Mouse (Mus musculus): ENCODE measurements around the gene Arih2.
"Not testable (repeated sequence)": the region's sequence is repeated elsewhere in the genome, so short reads cannot be mapped to it uniquely, and the experiment has no call there.

The Arih2 gene

GRCm38 (mm10) chr9:108649561-108650440 is 615 bp upstream of the Arih2 start:
- no peak for DNase-seq (ENCODE audit: low spot score)

- no peak for DNase-seq (ENCODE audit: low spot score)
Measured at GRCm38 (mm10) chr9:108648166-108648565, 1.0 kb downstream of the Arih2 start.

GRCm38 (mm10) chr9:108639825-108640224 is 9.4 kb downstream of the Arih2 start:
- no peak for DNase-seq (ENCODE audit: low spot score)

- DNase-seq (ENCODE audit: low spot score) = no peak
Measured at GRCm38 (mm10) chr9:108635415-108635814, 13.8 kb downstream of the Arih2 start.

- no peak for DNase-seq (ENCODE audit: low spot score)
Measured at GRCm38 (mm10) chr9:108633846-108634245, 15.3 kb downstream of the Arih2 start.

GRCm38 (mm10) chr9:108632375-108632774 is 16.8 kb downstream of the Arih2 start:
- no peak for DNase-seq (ENCODE audit: low spot score)

- no peak for DNase-seq (ENCODE audit: low spot score)
Measured at GRCm38 (mm10) chr9:108631631-108632256, 17.4 kb downstream of the Arih2 start.

GRCm38 (mm10) chr9:108630683-108631082 is 18.5 kb downstream of the Arih2 start:
- DNase-seq (ENCODE audit: low spot score) = no peak

GRCm38 (mm10) chr9:108628141-108628540 is 21.0 kb downstream of the Arih2 start:
- no peak for DNase-seq (ENCODE audit: low spot score)

- DNase-seq (ENCODE audit: low spot score) = no peak
Measured at GRCm38 (mm10) chr9:108626498-108626897, 22.7 kb downstream of the Arih2 start.

GRCm38 (mm10) chr9:108617301-108617700 is 31.9 kb downstream of the Arih2 start:
- DNase-seq (ENCODE audit: low spot score) = no peak

GRCm38 (mm10) chr9:108611488-108611887 is 37.7 kb downstream of the Arih2 start:
- no peak for DNase-seq (ENCODE audit: low spot score)

GRCm38 (mm10) chr9:108608889-108609288 is 40.3 kb downstream of the Arih2 start:
- DNase-seq (ENCODE audit: low spot score) = no peak

- DNase-seq (ENCODE audit: low spot score) = not testable (repeated sequence)
Measured at GRCm38 (mm10) chr9:108607929-108608328, 41.3 kb downstream of the Arih2 start.

- DNase-seq (ENCODE audit: low spot score) = no peak
Measured at GRCm38 (mm10) chr9:108601986-108602385, 47.2 kb downstream of the Arih2 start.

GRCm38 (mm10) chr9:108600011-108600410 is 49.2 kb downstream of the Arih2 start:
- DNase-seq (ENCODE audit: low spot score) = no peak

- DNase-seq (ENCODE audit: low spot score) = no peak
Measured at GRCm38 (mm10) chr9:108599021-108599566, 50.1 kb downstream of the Arih2 start.

GRCm38 (mm10) chr9:108596998-108597764 is 52.0 kb downstream of the Arih2 start, which contains the start of gene P4htm:
Gene P4htm (minus strand): TSS chr9:108597667.
- peak; percentile 56 for DNase-seq (ENCODE audit: low spot score)

- no peak for DNase-seq (ENCODE audit: low spot score)
Measured at GRCm38 (mm10) chr9:108594354-108594753, 54.8 kb downstream of the Arih2 start.

GRCm38 (mm10) chr9:108591462-108591861 is 57.7 kb downstream of the Arih2 start:
- DNase-seq (ENCODE audit: low spot score) = no peak

GRCm38 (mm10) chr9:108589229-108589628 is 60.0 kb downstream of the Arih2 start:
- no peak for DNase-seq (ENCODE audit: low spot score)

- no peak for DNase-seq (ENCODE audit: low spot score)
Measured at GRCm38 (mm10) chr9:108587571-108588180, 61.5 kb downstream of the Arih2 start.

Measured in ovary, postnatal 10 days (tissue).